Mouse (Mus musculus) stomach, postnatal 0 days (tissue): Measurements from ENCODE around the gene Atxn10. TPM values are rescaled to one million over a fixed set of nuclear protein-coding genes. Genes with fewer than 3 reads are reported as not detected.

ENCODE experiments used
- ATAC-seq: fragments of 200-750 bp; cut with Nextera tagmentation; 2 replicates; pipeline ENCODE4 v1.8.0; 2017; ENCODE audit not compliant: low FRiP score, low TSS enrichment
- DNase-seq: peaks from one replicate; pipeline ENCODE4 v3.0.0-alpha.2; 2016; ENCODE audit warnings: low spot score
- H3K27ac ChIP-seq: fragments of 300-500 bp; sonication (generic); replicated peaks from 2 replicates; pipeline ENCODE4 v1.5.1; 2014; ENCODE audit warnings: mild to moderate bottlenecking, control low read depth
- H3K27me3 ChIP-seq: fragments of 300-500 bp; sonication (generic); 2 replicates; pipeline ENCODE4 v1.6.1; 2014; ENCODE audit warnings: low read length; ENCODE audit not compliant: control insufficient read depth, insufficient read depth
- H3K36me3 ChIP-seq: fragments of 300-500 bp; sonication (generic); 2 replicates; pipeline ENCODE4 v1.6.1; 2014; ENCODE audit warnings: low read length, mixed read lengths; ENCODE audit not compliant: control insufficient read depth, insufficient read depth
- H3K4me1 ChIP-seq: fragments of 300-500 bp; sonication (generic); replicated peaks from 2 replicates; pipeline ENCODE4 v1.6.1; 2014; ENCODE audit warnings: antibody characterized with exemption; ENCODE audit not compliant: control insufficient read depth, insufficient read depth
- H3K4me2 ChIP-seq: fragments of 300-500 bp; sonication (generic); replicated peaks from 2 replicates; pipeline ENCODE4 v1.6.1; 2014; ENCODE audit warnings: low read depth, mild to moderate bottlenecking, control low read depth, moderate library complexity
- H3K4me3 ChIP-seq: fragments of 300-500 bp; sonication (generic); 2 replicates; pipeline ENCODE4 v1.5.1; 2014; ENCODE audit warnings: low read depth, low read length, control low read depth
- H3K9ac ChIP-seq: fragments of 300-500 bp; sonication (generic); 2 replicates; pipeline ENCODE4 v1.6.1; 2014; ENCODE audit warnings: mild to moderate bottlenecking, low read length, control low read depth, mixed read lengths
- H3K9me3 ChIP-seq: fragments of 300-500 bp; sonication (generic); 2 replicates; pipeline ENCODE4 v1.6.1; 2016; ENCODE audit warnings: low read length; ENCODE audit not compliant: control insufficient read depth
- CTCF ChIP-seq: IDR thresholded peaks from 2 replicates; pipeline ENCODE4 v1.5.1; 2016; ENCODE audit warnings: antibody characterized with exemption, low read depth, mild to moderate bottlenecking, moderate library complexity
- EP300 ChIP-seq: optimal IDR thresholded peaks from 2 replicates; pipeline ENCODE3; 2016; ENCODE audit warnings: antibody characterized with exemption
- WGBS: fragments of 180-500 bp; shearing (Covaris S2); extraction: QIAGEN DNeasy Blood & Tissue Kit; methylation state at CpG from one replicate; pipeline ENCODE4 v1.1.7; 2014; 5-methylcytosine and 5-hydroxymethylcytosine counted together
- polyA plus RNA-seq: library from polyadenylated mRNA; unstranded; fragments of >200 nt; fragmentation: Nextera tagmentation; extraction: Ambion mirVana; gene quantifications from 2 replicates; pipeline ENCODE4 v1.2.1, GENCODE M21; 2015

Gene Atxn10
- polyA plus RNA-seq, 1 experiment from 2014 or later, result 124 TPM

DNA sequence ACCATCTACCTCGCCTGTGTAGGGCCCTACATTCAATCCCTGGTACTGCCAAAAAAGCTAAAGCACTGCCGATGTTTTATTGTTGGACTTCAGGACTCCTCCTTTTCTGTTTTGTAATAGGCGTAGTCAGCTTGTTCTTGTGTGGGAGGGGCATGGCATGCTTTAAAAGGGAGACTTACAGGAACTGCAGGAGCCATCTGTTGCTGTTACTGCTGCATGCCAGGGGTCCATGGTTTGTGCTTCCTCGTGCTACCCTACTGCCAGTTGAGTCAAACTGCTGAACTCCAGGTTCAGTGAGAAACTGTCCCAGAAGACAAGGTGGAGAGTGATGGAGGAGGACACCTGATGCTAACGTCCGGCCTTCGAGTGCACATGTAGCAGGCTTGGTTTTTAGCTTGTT, 65.9 kb downstream of the Atxn10 start:
- H3K36me3 ChIP-seq, result no peaks in the 10 kb centered on the region
- H3K27ac ChIP-seq, result peak overlapping the region; percentile 45
- 65% methylated on average over 7 of the region's 7 CpGs for WGBS
- TF ChIP-seq CTCF, result no peak
- TF ChIP-seq EP300, result no peak
- H3K27me3 ChIP-seq, result no peaks in the 10 kb centered on the region
- ATAC-seq (no peak), DNase-seq (no peak)
- no peak overlapping the region for H3K4me3 ChIP-seq
- no peak overlapping the region for H3K4me2 ChIP-seq
- H3K4me1 ChIP-seq, result no peaks in the 10 kb centered on the region
- no peak overlapping the region for H3K9ac ChIP-seq
- H3K9me3 ChIP-seq, result no peaks in the 10 kb centered on the region

DNA sequence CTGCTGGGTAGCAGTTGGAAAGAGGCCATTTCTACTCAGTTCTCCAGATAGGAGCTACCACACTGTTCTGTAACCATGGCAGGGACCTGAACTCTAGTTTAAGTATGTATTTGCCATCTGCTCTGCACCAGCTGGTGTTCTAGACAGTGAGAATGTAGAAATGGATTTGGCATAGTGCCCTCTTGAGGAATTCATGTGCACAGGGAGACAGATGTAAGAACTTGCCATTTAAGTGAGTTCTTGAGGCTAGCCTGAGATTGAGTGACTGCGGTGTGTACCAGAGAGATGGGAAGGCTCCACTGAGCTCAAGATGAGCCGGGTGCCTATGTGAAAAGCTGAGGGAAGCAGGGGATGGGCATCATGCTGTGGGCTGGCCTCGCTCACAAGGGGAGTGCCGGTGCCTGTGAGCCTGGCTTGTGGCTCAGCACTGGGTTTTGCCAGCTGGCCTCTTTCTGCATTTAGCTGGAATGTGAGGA, 67.2 kb downstream of the Atxn10 start:
- Histone ChIP-seq H3K9ac (no peak overlapping the region), H3K4me1 (no peaks in the 10 kb centered on the region), H3K4me2 (no peak overlapping the region), H3K27ac (no peak overlapping the region; the same call in 1 of the 2 replicates), H3K4me3 (no peak overlapping the region), H3K36me3 (no peaks in the 10 kb centered on the region), H3K9me3 (no peaks in the 10 kb centered on the region), H3K27me3 (no peaks in the 10 kb centered on the region)
- 64% methylated on average over 4 of the region's 4 CpGs for WGBS
- TF ChIP-seq EP300 (no peak), CTCF (peak; percentile 45)
- DNase-seq (no peak), ATAC-seq (no peak)

DNA sequence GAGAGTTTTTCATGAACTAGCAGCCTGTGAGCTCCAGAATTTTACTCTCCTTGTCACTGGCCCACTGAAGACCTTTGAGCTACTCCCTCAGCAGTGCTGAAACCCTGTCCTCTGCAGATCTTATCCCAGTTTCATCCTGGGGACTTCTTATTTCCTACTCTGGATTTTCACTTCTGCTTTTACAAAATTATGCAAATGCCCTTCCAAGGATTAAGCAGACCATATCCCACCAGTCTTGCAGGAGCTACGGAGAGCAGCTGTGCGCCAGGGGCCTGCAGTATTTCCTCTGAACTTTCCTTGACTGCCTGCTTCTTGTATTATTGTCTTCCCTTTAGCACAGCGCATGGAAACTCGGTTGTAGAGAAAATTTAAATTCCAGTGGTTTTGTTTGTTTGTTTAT, 68.7 kb downstream of the Atxn10 start:
- no peak overlapping the region for H3K4me2 ChIP-seq
- H3K9ac ChIP-seq, result no peak overlapping the region
- H3K4me3 ChIP-seq, result no peak overlapping the region
- no peaks in the 10 kb centered on the region for H3K36me3 ChIP-seq
- no peak for DNase-seq
- 69% methylated on average over 4 of the region's 4 CpGs for WGBS
- no peaks in the 10 kb centered on the region for H3K9me3 ChIP-seq
- H3K27me3 ChIP-seq, result no peaks in the 10 kb centered on the region
- no peak overlapping the region for H3K27ac ChIP-seq
- H3K4me1 ChIP-seq, result no peaks in the 10 kb centered on the region
- TF ChIP-seq EP300, result no peak
- no peak for TF ChIP-seq CTCF
- no peak for ATAC-seq

DNA sequence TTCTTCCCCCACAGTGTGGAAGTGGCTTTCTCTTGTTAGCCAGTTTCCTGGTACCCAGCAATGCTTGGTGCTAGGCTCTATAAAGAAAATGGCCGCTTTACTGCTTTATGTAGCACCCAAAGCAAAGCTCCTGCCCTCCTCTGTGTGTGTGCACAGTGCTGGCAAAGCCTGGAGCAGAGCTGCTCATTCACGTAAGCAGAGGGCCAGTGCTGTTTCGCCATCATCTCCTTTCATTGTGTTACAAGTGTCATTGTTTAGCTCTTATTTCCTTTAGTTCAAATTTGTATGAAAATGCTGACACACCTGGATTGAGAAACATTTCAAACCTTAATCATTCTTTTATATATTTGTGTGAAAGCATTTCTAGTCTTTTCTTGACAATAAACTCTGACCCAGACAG, 69.5 kb downstream of the Atxn10 start:
- H3K9me3 ChIP-seq, result no peaks in the 10 kb centered on the region
- H3K27ac ChIP-seq, result no peak overlapping the region
- H3K9ac ChIP-seq, result no peak overlapping the region
- no peak overlapping the region for H3K4me2 ChIP-seq
- TF ChIP-seq EP300 (no peak), CTCF (no peak)
- WGBS, result 79% methylated on average over 3 of the region's 3 CpGs
- no peak overlapping the region for H3K4me3 ChIP-seq
- no peak for DNase-seq
- no peak for ATAC-seq
- no peaks in the 10 kb centered on the region for H3K27me3 ChIP-seq
- no peaks in the 10 kb centered on the region for H3K4me1 ChIP-seq
- H3K36me3 ChIP-seq, result no peaks in the 10 kb centered on the region

DNA sequence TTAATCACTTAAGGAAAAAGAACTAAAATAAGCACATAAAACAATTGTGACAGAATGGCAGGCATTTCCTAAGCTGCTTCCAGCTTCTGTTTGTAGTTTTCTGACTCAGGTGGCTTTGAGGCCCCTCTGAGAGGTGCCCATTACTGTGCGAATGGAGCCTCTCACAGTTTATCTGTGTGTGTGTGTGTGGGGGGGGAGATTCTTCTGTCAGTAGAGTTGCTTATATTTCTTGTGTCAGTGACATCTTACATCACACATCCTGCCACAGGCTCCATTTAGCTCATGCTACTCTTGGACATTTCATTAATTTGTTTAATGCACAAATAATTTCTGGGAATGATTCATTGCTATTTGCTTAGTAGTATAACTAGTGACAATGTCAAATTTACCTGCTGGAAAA, 70.8 kb downstream of the Atxn10 start:
- TF ChIP-seq EP300 (no peak), CTCF (no peak)
- no peaks in the 10 kb centered on the region for H3K36me3 ChIP-seq
- no peak overlapping the region for H3K9ac ChIP-seq
- WGBS, result 46% methylated on average over 1 of the region's 1 CpGs
- no peak overlapping the region for H3K4me2 ChIP-seq
- H3K9me3 ChIP-seq, result no peaks in the 10 kb centered on the region
- no peak for ATAC-seq
- no peaks in the 10 kb centered on the region for H3K4me1 ChIP-seq
- H3K27me3 ChIP-seq, result no peaks in the 10 kb centered on the region
- no peak for DNase-seq
- H3K4me3 ChIP-seq, result no peak overlapping the region
- H3K27ac ChIP-seq, result no peak overlapping the region

DNA sequence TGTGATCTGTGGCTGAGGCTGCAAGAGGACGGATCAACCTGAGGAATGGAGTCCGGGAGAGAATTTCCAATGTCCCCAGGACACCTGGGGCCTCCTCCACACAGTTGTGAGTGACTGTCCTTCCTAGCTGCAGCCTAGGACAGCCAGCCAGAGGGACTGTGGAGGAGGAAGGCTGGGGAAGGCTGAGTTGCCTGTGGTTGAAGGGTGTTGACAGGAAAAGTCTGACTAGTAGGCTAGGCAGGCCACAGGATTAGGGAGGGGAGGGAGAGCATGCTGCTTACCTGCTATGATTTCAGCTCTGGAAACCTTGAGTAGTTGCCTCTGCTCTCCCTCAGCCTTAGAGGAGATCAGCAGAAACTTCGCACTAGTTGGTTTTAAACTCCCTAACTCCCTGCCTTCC, 71.3 kb downstream of the Atxn10 start:
- Histone ChIP-seq H3K27ac (no peak overlapping the region), H3K4me1 (no peaks in the 10 kb centered on the region), H3K9me3 (no peaks in the 10 kb centered on the region), H3K4me3 (no peak overlapping the region), H3K36me3 (no peaks in the 10 kb centered on the region), H3K4me2 (no peak overlapping the region), H3K9ac (no peak overlapping the region), H3K27me3 (no peaks in the 10 kb centered on the region)
- ATAC-seq (no peak), DNase-seq (no peak)
- 76% methylated on average over 3 of the region's 3 CpGs for WGBS
- no peak for TF ChIP-seq EP300
